Mouse (Mus musculus) kidney, adult 2 months (tissue): Measurements from ENCODE around the gene Lad1.

Experiments
- CTCF ChIP-seq: fragments of 200-500 bp; conservative IDR thresholded peaks from 2 replicates; pipeline ENCODE4 v1.5.1; 2011; ENCODE audit warnings: low read depth, mild to moderate bottlenecking, control low read depth, low read length, moderate library complexity, mixed read lengths; ENCODE audit not compliant: insufficient read depth, insufficient read length
- POLR2A ChIP-seq: fragments of 200-500 bp; IDR thresholded peaks from one replicate; pipeline ENCODE4 v1.6.1; 2011; ENCODE audit warnings: low read depth, low read length, control low read depth

- TF ChIP-seq POLR2A (no peak), CTCF (no peak)
Observed at GRCm38 (mm10) chr1:135861091-135861490, 42.7 kb downstream of the Lad1 start.
